Mouse (Mus musculus) macrophage (primary cell): ENCODE measurements around the gene Ackr4. TPM values are rescaled to one million over a fixed set of nuclear protein-coding genes. Genes with fewer than 3 reads are reported as not detected.

ENCODE experiments used
- H3K27ac ChIP-seq: fragments of 350-480 bp; formaldehyde crosslinking; 2 replicates; pipeline ENCODE4 v1.9.0; 2021
- H3K36me3 ChIP-seq: fragments of 350-480 bp; formaldehyde crosslinking; 2 replicates; pipeline ENCODE4 v1.9.0; 2021; ENCODE audit errors: inconsistent target
- H3K4me3 ChIP-seq: fragments of 350-480 bp; formaldehyde crosslinking; 2 replicates; pipeline ENCODE4 v1.9.0; 2021; ENCODE audit errors: inconsistent target
- H3K79me2 ChIP-seq: fragments of 350-480 bp; formaldehyde crosslinking; 2 replicates; pipeline ENCODE4 v1.9.0; 2021; ENCODE audit errors: inconsistent target
- WGBS: methylation state at CpG from one replicate; pipeline ENCODE4 v1.1.7; 2026; ENCODE audit warnings: inconsistent platforms; ENCODE audit not compliant: missing documents; 5-methylcytosine and 5-hydroxymethylcytosine counted together
- polyA plus RNA-seq: library from polyadenylated mRNA; stranded (reverse); fragments of 250-400 nt; gene quantifications from 3 replicates; pipeline ENCODE4 v1.2.4, GENCODE M21; 2018; ENCODE audit warnings: inconsistent platforms
- total RNA-seq, 78 experiments: library from RNA; depleted of rRNA; stranded (reverse); fragments of 250-400 nt; gene quantifications; 1 replicate in 9 of 78; 2 replicates in 24 of 78; 3 replicates in 43 of 78; 4 replicates in 2 of 78; pipeline ENCODE4 v1.2.4; 2018; ENCODE audit warnings: inconsistent platforms in 56 of 78

The Ackr4 gene
- not detected for total RNA-seq (2018; cell fraction: chromatin; rRNA removed)
- total RNA-seq (2018; cell fraction: cytosol; rRNA removed) = not detected
- not detected for total RNA-seq (2018; cell fraction: nucleus; rRNA removed)
- not detected in 3 replicates for polyA plus RNA-seq

DNA sequence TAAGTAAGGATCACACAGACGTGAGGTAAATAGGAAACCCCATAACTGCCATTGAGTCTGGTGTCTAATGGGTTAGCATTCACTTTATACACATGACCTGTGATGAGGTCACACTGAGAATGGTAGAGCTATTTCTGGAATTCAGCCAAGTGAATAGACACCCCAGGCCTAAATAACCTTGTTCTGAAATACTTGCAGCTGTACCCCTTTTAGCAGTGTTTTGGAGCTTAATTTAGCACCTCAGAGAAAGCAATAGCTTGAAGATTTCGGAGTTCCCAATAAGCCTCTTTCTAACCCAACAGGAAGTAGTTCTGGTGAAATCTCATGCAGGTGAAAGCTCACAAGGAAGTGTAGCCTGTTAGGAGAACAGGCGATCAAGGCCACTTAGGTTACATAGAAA, at the start of gene Ackr4:
Gene Ackr4, minus strand, starts transcription at position 101 of the 400 bp plus-strand sequence.
- no peaks in the 10 kb centered on the region for H3K79me2 ChIP-seq
- H3K36me3 ChIP-seq = no peaks in the 10 kb centered on the region
- no peak within 1 kb of the TSS for H3K4me3 ChIP-seq
- H3K27ac ChIP-seq = no peak within 1 kb of the TSS
- 91% methylated on average over 3 of the region's 3 CpGs for WGBS

DNA sequence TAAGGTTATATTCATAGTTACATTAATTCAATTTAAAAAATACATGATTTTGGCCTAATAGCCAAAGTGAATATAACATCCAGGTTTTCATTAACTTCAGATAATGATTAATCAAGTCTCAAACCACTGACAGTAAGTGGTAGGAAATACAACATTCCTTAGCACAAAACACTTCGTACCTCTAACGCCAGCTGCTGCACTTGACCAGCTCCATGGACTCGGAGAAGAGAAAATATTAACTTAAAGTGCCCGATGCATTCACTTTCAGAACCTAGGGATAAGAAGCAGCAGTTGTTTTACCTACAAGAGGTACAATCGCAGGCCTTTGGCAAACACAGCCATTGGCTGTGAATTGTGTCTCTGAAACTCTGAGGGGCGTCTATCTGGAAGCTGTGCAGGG, 45.6 kb upstream of the Ackr4 start:
- peaks cover 93% of the 10 kb centered on the region for H3K36me3 ChIP-seq
- no peak overlapping the region for H3K4me3 ChIP-seq
- no peak overlapping the region for H3K27ac ChIP-seq
- WGBS = 92% methylated on average over 6 of the region's 6 CpGs
- no peaks in the 10 kb centered on the region for H3K79me2 ChIP-seq

- H3K36me3 ChIP-seq = peaks cover 93% of the 10 kb centered on the region
- H3K4me3 ChIP-seq = no peak overlapping the region
- no peak overlapping the region for H3K27ac ChIP-seq
- 96% methylated on average over 6 of the region's 6 CpGs for WGBS
- H3K79me2 ChIP-seq = no peaks in the 10 kb centered on the region
Observed at GRCm38 (mm10) chr9:104171651-104172050, 44.9 kb upstream of the Ackr4 start.

- H3K79me2 ChIP-seq = no peaks in the 10 kb centered on the region
- H3K27ac ChIP-seq = no peak overlapping the region
- H3K36me3 ChIP-seq = peaks cover 92% of the 10 kb centered on the region
- H3K4me3 ChIP-seq = no peak overlapping the region
- WGBS = 94% methylated on average over 10 of the region's 10 CpGs
Observed at GRCm38 (mm10) chr9:104169986-104170385, 43.3 kb upstream of the Ackr4 start.

DNA sequence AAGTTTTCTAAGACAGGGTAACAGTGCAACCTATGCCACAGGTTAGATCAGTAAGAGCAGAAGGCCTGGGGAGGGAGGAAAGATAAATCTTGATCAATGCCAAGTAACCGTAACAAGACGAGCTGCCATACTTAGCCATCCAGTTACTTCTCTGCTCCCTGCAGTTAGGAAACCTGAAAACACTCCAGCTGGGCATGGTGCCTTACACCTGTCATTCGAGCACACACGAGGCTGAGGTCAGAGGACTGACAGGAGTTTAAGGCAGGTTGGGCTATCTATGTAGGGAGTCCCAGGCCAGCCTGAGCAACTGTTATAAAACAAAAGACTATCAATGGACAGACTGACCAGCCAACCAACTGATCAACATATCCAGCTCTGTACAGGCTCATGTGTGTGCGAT, 39.2 kb upstream of the Ackr4 start:
- WGBS = 96% methylated on average over 5 of the region's 5 CpGs
- H3K79me2 ChIP-seq = no peaks in the 10 kb centered on the region
- H3K4me3 ChIP-seq = no peak overlapping the region
- peaks cover 90% of the 10 kb centered on the region for H3K36me3 ChIP-seq
- no peak overlapping the region for H3K27ac ChIP-seq

- peaks cover 92% of the 10 kb centered on the region for H3K36me3 ChIP-seq
- H3K79me2 ChIP-seq = no peaks in the 10 kb centered on the region
- H3K4me3 ChIP-seq = no peak overlapping the region
- no peak overlapping the region for H3K27ac ChIP-seq
- WGBS = 91% methylated on average over 5 of the region's 5 CpGs
Observed at GRCm38 (mm10) chr9:104164194-104164593, 37.5 kb upstream of the Ackr4 start.

GRCm38 (mm10) chr9:104161117-104161516, 34.4 kb upstream of the Ackr4 start:
- H3K79me2 ChIP-seq = no peaks in the 10 kb centered on the region
- H3K36me3 ChIP-seq = peaks cover 95% of the 10 kb centered on the region
- H3K4me3 ChIP-seq = no peak overlapping the region
- WGBS = 89% methylated on average over 7 of the region's 7 CpGs
- H3K27ac ChIP-seq = no peak overlapping the region

- peaks cover 99% of the 10 kb centered on the region for H3K36me3 ChIP-seq
- no peak overlapping the region for H3K4me3 ChIP-seq
- 94% methylated on average over 7 of the region's 7 CpGs for WGBS
- no peak overlapping the region for H3K27ac ChIP-seq
- H3K79me2 ChIP-seq = no peaks in the 10 kb centered on the region
Observed at GRCm38 (mm10) chr9:104157291-104157690, 30.6 kb upstream of the Ackr4 start.

GRCm38 (mm10) chr9:104156506-104156905, 29.8 kb upstream of the Ackr4 start:
- Histone ChIP-seq H3K36me3 (peaks cover 99% of the 10 kb centered on the region), H3K27ac (no peak overlapping the region), H3K4me3 (no peak overlapping the region), H3K79me2 (no peaks in the 10 kb centered on the region)
- 97% methylated on average over 6 of the region's 8 CpGs for WGBS

- Histone ChIP-seq H3K36me3 (peaks cover 98% of the 10 kb centered on the region), H3K4me3 (no peak overlapping the region), H3K27ac (no peak overlapping the region), H3K79me2 (no peaks in the 10 kb centered on the region)
- WGBS = 95% methylated on average over 14 of the region's 14 CpGs
Observed at GRCm38 (mm10) chr9:104155100-104155715, 28.5 kb upstream of the Ackr4 start.

DNA sequence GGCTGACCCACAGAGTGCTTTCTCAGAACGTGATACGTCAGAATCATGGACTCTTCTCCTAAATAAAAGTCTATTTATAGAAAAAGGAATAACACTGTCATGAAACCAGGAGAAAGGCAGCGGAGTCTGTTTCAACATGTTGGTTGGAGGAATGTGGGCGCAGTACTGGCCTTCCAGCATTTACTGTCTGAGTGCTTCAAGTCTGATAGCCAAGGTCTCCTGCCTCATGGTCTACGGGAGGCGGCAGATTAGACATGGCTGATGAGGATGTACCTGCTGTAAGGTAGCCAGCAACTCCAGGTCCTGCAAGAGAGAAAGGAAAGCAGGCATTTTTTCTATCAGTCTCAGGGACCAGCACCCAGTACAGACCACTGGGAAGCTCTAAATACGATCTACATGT, 25.4 kb upstream of the Ackr4 start:
- 97% methylated on average over 7 of the region's 7 CpGs for WGBS
- Histone ChIP-seq H3K27ac (no peak overlapping the region), H3K36me3 (peaks cover 69% of the 10 kb centered on the region), H3K79me2 (no peaks in the 10 kb centered on the region), H3K4me3 (no peak overlapping the region)

DNA sequence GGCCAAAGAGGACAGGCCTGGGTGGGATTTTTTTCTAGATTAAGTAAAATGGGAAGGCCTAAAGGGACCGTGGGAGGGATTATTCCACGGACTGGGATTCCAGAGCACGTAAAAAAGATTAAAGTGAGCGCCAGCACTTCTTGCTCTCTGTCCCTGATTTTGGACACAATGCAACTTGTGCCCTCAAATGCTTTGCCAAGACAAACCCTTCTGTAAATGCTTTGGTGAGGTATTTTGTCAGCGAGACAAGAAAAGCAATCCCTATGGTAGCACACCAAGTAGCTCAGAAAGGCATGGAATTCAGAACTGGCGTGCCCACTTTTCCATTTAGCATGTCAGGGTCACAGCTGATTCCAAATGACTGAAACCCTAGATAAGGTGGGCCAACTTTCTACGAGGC, 22.2 kb upstream of the Ackr4 start:
- H3K79me2 ChIP-seq = no peaks in the 10 kb centered on the region
- 96% methylated on average over 7 of the region's 7 CpGs for WGBS
- H3K4me3 ChIP-seq = no peak overlapping the region
- no peak overlapping the region for H3K27ac ChIP-seq
- peaks cover 39% of the 10 kb centered on the region for H3K36me3 ChIP-seq

GRCm38 (mm10) chr9:104146683-104147082, 19.9 kb upstream of the Ackr4 start:
- Histone ChIP-seq H3K79me2 (no peaks in the 10 kb centered on the region), H3K4me3 (no peak overlapping the region), H3K27ac (no peak overlapping the region), H3K36me3 (peaks cover 16% of the 10 kb centered on the region)
- 96% methylated on average over 7 of the region's 7 CpGs for WGBS

GRCm38 (mm10) chr9:104144314-104144996, 17.7 kb upstream of the Ackr4 start:
- Histone ChIP-seq H3K79me2 (no peaks in the 10 kb centered on the region), H3K36me3 (no peaks in the 10 kb centered on the region), H3K27ac (no peak overlapping the region), H3K4me3 (no peak overlapping the region)
- 94% methylated on average over 8 of the region's 8 CpGs for WGBS

GRCm38 (mm10) chr9:104142805-104143204, 16.1 kb upstream of the Ackr4 start:
- Histone ChIP-seq H3K27ac (no peak overlapping the region), H3K4me3 (no peak overlapping the region), H3K79me2 (no peaks in the 10 kb centered on the region), H3K36me3 (no peaks in the 10 kb centered on the region)
- 83% methylated on average over 13 of the region's 14 CpGs for WGBS
